Mouse (Mus musculus) testis, postnatal 10 days (tissue): ENCODE results near the gene B3glct.

ENCODE experiments used
- DNase-seq: peaks from one replicate; pipeline ENCODE4 v3.0.0; 2021; ENCODE audit warnings: low spot score

Gene B3glct

DNA sequence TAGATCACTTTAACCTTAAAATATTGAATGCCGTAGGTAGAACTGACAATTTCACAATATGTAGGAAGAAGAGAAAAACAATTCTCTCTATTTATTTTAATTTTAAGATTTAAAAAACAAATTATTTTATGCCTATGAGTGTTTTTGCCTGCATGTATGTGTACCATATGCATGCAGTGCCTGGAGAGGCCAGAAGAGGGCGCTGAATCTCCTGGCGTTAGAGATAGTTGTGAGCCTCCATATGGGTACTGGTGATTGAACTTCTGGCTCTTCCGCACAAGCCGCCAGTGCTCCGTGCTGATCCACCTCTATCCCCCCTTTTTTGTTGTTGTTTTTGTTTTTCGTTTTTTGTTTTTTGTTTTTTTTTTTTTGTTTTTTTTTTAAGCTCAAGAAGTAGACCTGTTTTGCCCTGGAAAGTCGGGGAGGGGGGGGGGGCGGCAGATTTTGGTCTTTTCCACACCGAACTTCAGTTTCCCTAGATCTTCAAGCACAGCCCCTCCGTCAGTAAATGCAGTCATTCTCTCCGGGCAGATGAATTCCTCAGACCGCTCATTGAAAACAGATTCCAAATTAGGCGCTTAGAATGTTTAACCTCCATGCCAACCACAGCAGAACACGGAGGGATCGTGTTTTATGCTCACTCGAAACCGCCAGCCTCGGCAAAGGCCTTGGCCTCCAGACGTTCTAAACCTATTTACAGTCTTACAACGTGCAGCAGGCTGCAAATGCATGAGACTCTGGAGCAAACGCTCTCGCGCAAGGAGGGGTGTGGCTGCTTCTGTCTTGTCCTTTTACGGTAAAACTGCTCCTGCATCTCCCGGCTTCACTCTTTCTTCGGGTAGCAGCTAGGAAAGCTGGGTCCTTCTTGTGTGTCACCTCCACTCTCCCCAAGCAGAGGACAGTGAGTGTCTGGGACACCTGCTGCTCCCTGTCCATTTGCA lies 70.9 kb downstream of the B3glct start:
- no peak for DNase-seq

DNA sequence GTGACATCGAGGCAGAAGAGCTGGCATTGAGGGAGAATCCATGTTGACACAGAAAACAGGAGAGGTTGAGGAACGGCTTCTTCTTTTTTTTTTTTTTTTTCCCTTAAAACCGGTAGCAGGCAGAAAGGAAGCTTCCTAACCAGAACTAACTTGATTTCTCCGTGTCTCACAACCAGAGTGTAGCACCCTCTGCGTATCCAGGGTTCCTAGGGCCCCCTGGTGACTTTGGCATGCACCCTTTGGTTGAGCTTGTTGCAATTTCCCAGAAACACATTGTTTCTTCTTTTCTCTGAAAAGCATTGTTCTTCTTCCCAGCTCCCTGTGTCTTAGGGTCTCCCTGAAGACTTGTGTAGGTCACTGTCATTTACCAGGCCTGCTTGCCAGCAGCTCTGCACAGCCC lies 73.8 kb downstream of the B3glct start:
- no peak for DNase-seq

DNA sequence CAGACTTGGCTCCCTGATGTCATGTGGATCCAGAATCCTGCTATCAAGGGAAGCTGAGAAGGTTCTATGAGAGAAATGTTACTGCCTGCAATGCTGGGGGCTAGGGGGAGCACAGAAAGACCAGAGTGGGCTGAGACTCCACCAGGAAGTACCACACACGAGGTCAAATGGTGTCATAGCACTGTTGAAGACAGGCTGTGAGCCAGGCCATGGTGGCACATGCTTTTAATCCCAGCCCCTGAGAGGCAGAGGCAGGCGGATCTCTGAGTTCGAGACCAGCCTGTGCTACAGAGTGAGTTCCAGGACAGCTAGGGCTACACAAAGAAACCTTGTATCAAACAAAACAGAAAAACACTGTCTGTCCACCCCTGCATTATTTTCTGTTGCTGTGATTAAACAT lies 75.0 kb downstream of the B3glct start:
- no peak for DNase-seq

DNA sequence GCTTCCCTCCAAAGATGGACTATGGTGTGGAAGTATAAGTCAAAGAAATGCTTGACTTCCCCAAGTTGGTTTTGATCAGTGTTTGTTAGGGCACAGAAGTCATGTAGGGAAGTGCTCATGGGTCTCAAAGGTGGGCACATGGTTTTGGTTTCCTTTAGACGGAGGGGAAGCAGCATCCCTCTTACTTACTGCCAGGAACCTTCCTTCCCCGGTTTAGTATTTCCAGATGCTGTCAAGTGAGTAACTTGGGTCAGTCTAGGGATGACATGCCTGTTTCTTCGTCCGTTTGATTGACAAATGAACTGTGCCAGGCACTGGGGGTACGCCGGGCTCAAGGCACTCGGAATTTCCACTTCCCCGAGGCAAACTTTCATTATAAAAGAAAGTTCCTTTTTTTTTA lies 89.1 kb downstream of the B3glct start:
- no peak for DNase-seq

DNA sequence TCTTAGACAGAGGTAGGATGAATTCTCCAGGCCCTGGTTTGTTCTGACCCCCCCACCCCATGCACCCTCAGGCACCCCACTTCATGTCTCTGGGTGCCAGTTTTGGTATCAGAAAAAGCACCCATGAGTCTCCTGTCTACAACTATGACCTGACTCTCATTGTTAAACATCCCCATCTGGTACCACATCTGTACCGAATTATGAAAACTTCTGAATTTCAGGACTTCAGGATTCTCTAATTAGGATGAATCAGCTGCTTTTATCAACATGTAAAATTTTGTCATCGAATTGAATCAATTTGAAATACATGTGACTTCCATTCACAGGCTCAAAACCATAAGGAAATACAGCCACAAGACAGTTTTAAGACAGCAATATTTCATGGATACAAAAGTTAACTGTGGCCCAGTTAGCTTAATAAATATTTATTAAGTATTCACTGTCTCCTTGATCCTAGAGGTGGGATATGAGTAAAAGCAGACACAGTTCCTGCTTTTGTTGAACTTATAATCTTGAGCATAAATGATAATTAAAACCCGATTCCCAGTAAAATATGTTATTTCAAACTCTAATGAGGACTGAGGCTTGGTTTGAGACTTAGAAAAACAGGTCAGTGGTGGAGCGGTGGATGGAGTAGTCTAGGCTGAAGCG lies 89.7 kb downstream of the B3glct start:
- DNase-seq: no peak

DNA sequence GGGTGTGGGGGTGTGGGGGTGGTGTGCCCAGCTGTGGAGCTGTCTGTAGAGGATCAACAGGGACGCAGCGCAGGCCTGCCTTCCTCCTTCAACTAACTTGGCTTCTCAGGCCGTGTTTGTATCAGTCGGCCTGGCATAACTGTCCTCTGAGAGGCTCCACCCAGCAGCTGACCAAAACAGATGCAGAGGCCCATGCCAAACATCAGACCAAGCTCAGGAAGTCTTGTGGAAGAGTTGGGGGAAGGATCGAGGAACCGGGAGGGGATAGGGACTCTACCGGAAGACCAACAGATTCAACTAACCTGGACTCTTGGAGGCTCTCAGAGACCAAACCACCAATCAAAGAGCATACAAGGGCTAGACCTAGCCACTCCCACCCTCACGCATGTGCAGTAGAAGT lies 91.6 kb downstream of the B3glct start:
- no peak for DNase-seq

DNA sequence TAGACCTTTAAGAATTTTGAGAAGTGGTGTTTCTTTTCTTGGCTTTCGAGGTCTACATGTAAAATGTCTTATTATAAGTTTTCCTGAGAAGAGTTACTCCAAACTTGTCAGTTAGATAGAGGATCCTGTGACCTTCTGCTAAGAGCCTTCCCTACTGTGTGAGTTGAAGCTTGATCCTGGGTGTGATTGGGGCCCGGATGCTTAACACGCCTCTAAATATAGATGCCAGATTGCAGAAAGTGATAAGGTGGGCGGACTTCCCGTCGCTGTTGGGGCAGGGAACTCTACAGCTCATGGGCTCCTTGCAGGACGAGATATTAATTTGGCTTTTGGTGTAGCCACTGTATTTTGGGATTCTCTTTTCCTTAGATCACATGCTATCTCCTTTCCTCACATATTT lies 98.0 kb downstream of the B3glct start:
- DNase-seq: no peak

DNA sequence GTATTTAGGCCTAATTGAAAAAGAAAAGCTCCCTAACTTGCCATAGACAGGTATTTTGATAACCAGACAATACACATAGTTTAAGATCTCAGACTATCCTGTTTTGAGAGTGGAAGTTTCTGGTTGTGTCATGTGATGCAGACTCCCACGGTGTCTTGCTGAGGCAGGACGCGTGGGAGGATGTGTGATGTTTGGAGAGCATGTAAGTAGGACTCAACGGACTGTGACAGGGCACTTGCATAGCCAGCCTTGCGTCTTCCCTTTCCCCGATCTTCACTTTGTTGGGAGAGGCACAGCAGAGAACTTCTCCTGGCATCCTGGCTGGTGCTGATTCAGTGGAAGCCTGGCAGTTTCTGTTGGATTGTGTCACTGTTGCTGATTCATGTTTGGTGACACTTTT lies 101.7 kb downstream of the B3glct start:
- no peak for DNase-seq

DNA sequence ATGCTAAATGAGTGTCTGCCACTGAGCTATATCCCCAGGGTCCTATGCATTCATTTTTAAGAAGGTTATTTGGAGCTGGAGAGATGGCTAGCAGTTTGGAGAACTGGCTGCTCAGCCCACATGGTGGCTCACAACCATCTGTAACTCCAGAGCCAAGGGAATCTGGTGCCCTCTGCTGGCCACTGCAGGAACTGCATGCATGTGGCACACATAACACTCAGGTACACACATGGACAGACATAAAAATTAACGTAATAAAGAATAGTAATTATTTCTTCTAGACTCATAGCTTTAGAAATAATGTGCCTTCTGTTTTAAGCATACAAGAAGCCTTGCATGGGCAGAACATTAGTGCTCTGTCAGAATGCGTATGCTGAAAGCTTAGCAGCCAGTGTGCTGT lies 102.4 kb downstream of the B3glct start:
- DNase-seq: peak; percentile 54

DNA sequence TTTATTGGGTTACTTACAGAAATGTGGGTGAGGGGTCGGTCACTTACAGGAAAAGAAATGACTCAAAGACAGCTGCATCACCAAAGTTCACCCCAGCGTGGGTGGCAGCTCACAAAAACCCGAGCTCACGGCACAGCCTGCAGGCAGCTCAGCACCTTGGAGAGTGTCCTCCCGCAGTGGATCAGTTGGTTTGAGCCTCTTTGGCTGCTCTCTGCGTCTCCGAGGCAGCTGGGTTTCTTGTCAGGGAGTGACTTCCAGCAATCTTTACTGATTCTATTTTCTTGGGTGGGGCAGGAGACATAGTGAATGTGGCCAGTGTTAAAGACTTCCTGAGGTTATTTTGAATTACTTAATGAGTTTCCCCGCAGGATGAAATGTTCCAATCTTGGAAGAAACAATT lies 112.1 kb downstream of the B3glct start:
- DNase-seq: no peak

DNA sequence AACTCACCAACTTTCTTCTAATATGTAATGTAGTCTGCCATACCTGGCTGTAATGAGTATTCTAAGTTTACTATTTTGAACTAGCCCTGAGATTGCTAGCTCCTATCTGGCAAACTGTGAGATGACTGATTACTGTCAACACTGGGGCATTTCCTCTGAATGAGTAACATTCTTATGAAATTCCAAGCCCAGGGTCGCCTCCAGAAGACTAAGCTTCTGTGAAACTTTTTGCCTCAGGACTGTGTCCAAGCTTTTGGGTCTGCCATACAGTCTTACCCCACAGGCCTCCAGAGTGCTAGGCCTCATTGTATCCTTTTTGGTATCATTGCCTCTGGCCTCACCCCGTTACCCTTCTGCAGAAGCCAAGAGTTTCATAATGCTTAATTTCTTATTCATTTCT lies 132.0 kb downstream of the B3glct start:
- DNase-seq: no peak

DNA sequence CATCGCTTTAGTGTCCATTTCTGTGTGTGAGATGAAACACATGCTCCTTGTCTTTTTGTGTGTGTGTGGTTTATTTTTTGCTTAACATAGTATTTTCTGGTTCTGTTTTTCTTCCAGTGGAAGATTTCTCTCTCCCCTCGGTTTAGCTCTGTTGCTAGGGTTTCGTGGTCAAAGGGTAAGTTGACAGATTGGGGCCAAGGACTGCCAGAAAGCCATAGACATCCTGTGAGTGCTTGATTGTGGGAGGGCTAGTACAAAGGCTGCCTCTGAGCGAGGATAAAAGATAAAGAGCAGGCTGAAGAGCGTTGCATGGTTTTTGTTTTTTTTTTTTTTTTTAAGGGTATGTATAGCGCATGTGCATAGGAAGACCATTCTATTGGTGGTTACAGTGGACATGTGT lies 133.8 kb downstream of the B3glct start:
- DNase-seq: no peak
